Mouse (Mus musculus) midbrain, embryonic 14.5 days (tissue): ENCODE results near the gene Ykt6. TPM values are rescaled to one million over a fixed set of nuclear protein-coding genes. Genes with fewer than 3 reads are reported as not detected.
"Not testable (repeated sequence)": the region's sequence is repeated elsewhere in the genome, so short reads cannot be mapped to it uniquely, and the experiment has no call there.

ENCODE experiments used
- ATAC-seq: fragments of 200-750 bp; cut with Nextera tagmentation; 2 replicates; pipeline ENCODE4 v1.8.0; 2017; ENCODE audit warnings: moderate number of reproducible peaks, moderate library complexity; ENCODE audit not compliant: low FRiP score, low TSS enrichment
- DNase-seq: peaks from one replicate; pipeline ENCODE4 v3.0.0-alpha.2; 2015
- H3K27ac ChIP-seq: fragments of 300-500 bp; sonication (generic); replicated peaks from 2 replicates; pipeline ENCODE4 v1.5.1; 2014; ENCODE audit warnings: mild to moderate bottlenecking, low read depth, low read length, moderate library complexity
- H3K27me3 ChIP-seq: fragments of 300-500 bp; sonication (generic); 2 replicates; pipeline ENCODE4 v1.6.1; 2014; ENCODE audit warnings: low read length, control low read depth, mixed read lengths; ENCODE audit not compliant: control insufficient read depth, insufficient read depth
- H3K36me3 ChIP-seq: fragments of 300-500 bp; sonication (generic); 2 replicates; pipeline ENCODE4 v1.6.1; 2014; ENCODE audit warnings: low read length, control low read depth; ENCODE audit not compliant: control insufficient read depth, insufficient read depth
- H3K4me1 ChIP-seq: fragments of 300-500 bp; sonication (generic); 2 replicates; pipeline ENCODE4 v1.6.1; 2014; ENCODE audit warnings: mild to moderate bottlenecking, antibody characterized with exemption, low read length, control low read depth; ENCODE audit not compliant: control insufficient read depth, insufficient read depth
- H3K4me2 ChIP-seq: fragments of 300-500 bp; sonication (generic); 2 replicates; pipeline ENCODE4 v1.6.1; 2014; ENCODE audit warnings: mild to moderate bottlenecking, low read length, moderate library complexity
- H3K4me3 ChIP-seq: fragments of 300-500 bp; sonication (generic); replicated peaks from 2 replicates; pipeline ENCODE4 v1.5.1; 2014; ENCODE audit warnings: low read depth, low read length
- H3K9ac ChIP-seq: fragments of 300-500 bp; sonication (generic); replicated peaks from 2 replicates; pipeline ENCODE4 v1.6.1; 2014; ENCODE audit warnings: mild to moderate bottlenecking, low read length, moderate library complexity
- H3K9me3 ChIP-seq: fragments of 300-500 bp; sonication (generic); 2 replicates; pipeline ENCODE4 v1.6.1; 2016; ENCODE audit warnings: low read length, control low read depth, mixed read lengths; ENCODE audit not compliant: control insufficient read depth
- WGBS: fragments of 180-500 bp; shearing (Covaris S2); extraction: QIAGEN DNeasy Blood & Tissue Kit; methylation state at CpG from one replicate; pipeline ENCODE4 v1.1.7; 2014; 5-methylcytosine and 5-hydroxymethylcytosine counted together
- polyA plus RNA-seq: library from polyadenylated mRNA; unstranded; fragments of >200 nt; fragmentation: Nextera tagmentation; extraction: Ambion mirVana; gene quantifications from 2 replicates; pipeline ENCODE4 v1.2.1, GENCODE M21; 2014

Ykt6 gene
- polyA plus RNA-seq, 1 experiment from 2014 or later = 40.5 TPM

- not testable (repeated sequence) for H3K9ac ChIP-seq, H3K27ac ChIP-seq, H3K4me2 ChIP-seq, ATAC-seq, H3K4me3 ChIP-seq, DNase-seq, H3K9me3 ChIP-seq, H3K4me1 ChIP-seq, H3K27me3 ChIP-seq, H3K36me3 ChIP-seq
- 95% methylated on average over 11 of the region's 11 CpGs for WGBS
These were observed 21.0 kb upstream of the Ykt6 start for GRCm38 (mm10) chr11:5934531-5934930.

GRCm38 (mm10) chr11:5942966-5943365 is 12.5 kb upstream of the Ykt6 start:
- Histone ChIP-seq H3K4me2 (no peak overlapping the region), H3K27ac (no peak overlapping the region), H3K9ac (no peak overlapping the region), H3K4me1 (no peaks in the 10 kb centered on the region), H3K36me3 (no peaks in the 10 kb centered on the region), H3K27me3 (no peaks in the 10 kb centered on the region), H3K9me3 (no peaks in the 10 kb centered on the region), H3K4me3 (no peak overlapping the region)
- ATAC-seq (no peak), DNase-seq (no peak)
- WGBS = 67% methylated on average over 6 of the region's 6 CpGs

- Histone ChIP-seq H3K9ac (no peak overlapping the region), H3K4me2 (no peak overlapping the region), H3K27ac (no peak overlapping the region), H3K9me3 (no peaks in the 10 kb centered on the region), H3K27me3 (no peaks in the 10 kb centered on the region), H3K4me3 (no peak overlapping the region), H3K36me3 (no peaks in the 10 kb centered on the region), H3K4me1 (no peaks in the 10 kb centered on the region; the same call in 1 of the 2 replicates)
- DNase-seq (no peak), ATAC-seq (no peak)
- 79% methylated on average over 2 of the region's 2 CpGs for WGBS
These were observed 10.4 kb upstream of the Ykt6 start for GRCm38 (mm10) chr11:5945096-5945495.

GRCm38 (mm10) chr11:5947796-5948195 is 7.7 kb upstream of the Ykt6 start:
- DNase-seq (no peak), ATAC-seq (no peak)
- H3K9ac ChIP-seq = no peak overlapping the region
- no peaks in the 10 kb centered on the region for H3K36me3 ChIP-seq
- H3K4me2 ChIP-seq = no peak overlapping the region
- WGBS = 72% methylated on average over 4 of the region's 4 CpGs
- H3K27me3 ChIP-seq = no peaks in the 10 kb centered on the region
- no peaks in the 10 kb centered on the region for H3K9me3 ChIP-seq
- H3K27ac ChIP-seq = no peak overlapping the region
- no peaks in the 10 kb centered on the region; the same call in 1 of the 2 replicates for H3K4me1 ChIP-seq
- H3K4me3 ChIP-seq = no peak overlapping the region

- no peaks in the 10 kb centered on the region for H3K9me3 ChIP-seq
- H3K4me2 ChIP-seq = no peak overlapping the region
- H3K4me3 ChIP-seq = no peak overlapping the region
- H3K27ac ChIP-seq = no peak overlapping the region
- WGBS = 65% methylated on average over 10 of the region's 10 CpGs
- ATAC-seq (no peak), DNase-seq (no peak)
- no peaks in the 10 kb centered on the region for H3K27me3 ChIP-seq
- no peaks in the 10 kb centered on the region; the same call in 1 of the 2 replicates for H3K4me1 ChIP-seq
- no peaks in the 10 kb centered on the region for H3K36me3 ChIP-seq
- H3K9ac ChIP-seq = no peak overlapping the region
These were observed 6.8 kb upstream of the Ykt6 start for GRCm38 (mm10) chr11:5948546-5949250.

- Histone ChIP-seq H3K27me3 (no peaks in the 10 kb centered on the region), H3K4me1 (peaks cover under 1% of the 10 kb centered on the region; the same call in 1 of the 2 replicates), H3K27ac (no peak within 1 kb of the TSS), H3K36me3 (no peaks in the 10 kb centered on the region), H3K4me3 (no peak within 1 kb of the TSS), H3K9me3 (no peaks in the 10 kb centered on the region), H3K9ac (no peak within 1 kb of the TSS), H3K4me2 (no peak within 1 kb of the TSS)
- 51% methylated on average over 8 of the region's 8 CpGs for WGBS
- DNase-seq = peak; percentile 25
- no peak for ATAC-seq
These were observed 5.7 kb upstream of the Ykt6 start, which contains the start of gene Gck for GRCm38 (mm10) chr11:5949586-5950352. Gene Gck (minus strand): TSS chr11:5950081.

GRCm38 (mm10) chr11:5952501-5952900 is 3.0 kb upstream of the Ykt6 start:
- Histone ChIP-seq H3K4me2 (no peak overlapping the region), H3K36me3 (no peaks in the 10 kb centered on the region), H3K4me3 (no peak overlapping the region), H3K9ac (no peak overlapping the region), H3K27me3 (no peaks in the 10 kb centered on the region), H3K9me3 (no peaks in the 10 kb centered on the region), H3K4me1 (peaks cover 13% of the 10 kb centered on the region), H3K27ac (no peak overlapping the region)
- ATAC-seq = no peak
- no peak for DNase-seq
- 92% methylated on average over 5 of the region's 5 CpGs for WGBS

- no peak overlapping the region for H3K27ac ChIP-seq
- peaks cover 13% of the 10 kb centered on the region for H3K4me1 ChIP-seq
- H3K9ac ChIP-seq = no peak overlapping the region
- no peak for ATAC-seq
- H3K27me3 ChIP-seq = no peaks in the 10 kb centered on the region
- H3K36me3 ChIP-seq = no peaks in the 10 kb centered on the region
- peak; percentile 73 for DNase-seq
- H3K4me2 ChIP-seq = no peak overlapping the region
- H3K9me3 ChIP-seq = no peaks in the 10 kb centered on the region
- 31% methylated on average over 8 of the region's 8 CpGs for WGBS
- H3K4me3 ChIP-seq = no peak overlapping the region
These were observed 2.2 kb upstream of the Ykt6 start for GRCm38 (mm10) chr11:5953130-5953765.
